Mouse (Mus musculus): ENCODE data around the gene Robo4. TPM values are rescaled to one million over a fixed set of nuclear protein-coding genes. Genes with fewer than 3 reads are reported as not detected.

The Robo4 gene
- 5.7 and 6.5 TPM in 2 replicates for polyA plus RNA-seq (2015; fragmentation: Nextera tagmentation; extraction: Ambion mirVana)

- no peak within 1 kb of the TSS for H3K4me3 ChIP-seq
- no peaks in the 10 kb centered on the region for H3K36me3 ChIP-seq
- WGBS = 21% methylated on average over 7 of the region's 7 CpGs
- no peaks in the 10 kb centered on the region for H3K4me1 ChIP-seq (replicated peaks)
- ATAC-seq (ENCODE audit: low FRiP score) = no peak
- peak within 1 kb of the TSS; percentile 30; the same call in 1 of the 2 replicates for H3K27ac ChIP-seq
- H3K9ac ChIP-seq = 0 out of 2 replicates have a peak within 1 kb of the TSS, but pooled peaks have one; percentile 10
- H3K27me3 ChIP-seq = no peaks in the 10 kb centered on the region
- no peaks in the 10 kb centered on the region for H3K9me3 ChIP-seq
- H3K4me2 ChIP-seq = no peak within 1 kb of the TSS
These were observed at the start of gene Robo4 for GRCm38 (mm10) chr9:37401802-37402201. TSS of gene Robo4 (plus strand) at chr9:37401897.

GRCm38 (mm10) chr9:37354485-37354884, 47.2 kb upstream of the Robo4 start:
- Histone ChIP-seq H3K4me2 (no peak overlapping the region), H3K9ac (no peak overlapping the region), H3K27me3 (no peaks in the 10 kb centered on the region), H3K36me3 (no peaks in the 10 kb centered on the region), H3K9me3 (no peaks in the 10 kb centered on the region), H3K4me3 (no peak overlapping the region), H3K27ac (no peak overlapping the region), H3K4me1 (replicated peaks) (peaks cover 11% of the 10 kb centered on the region)
- ATAC-seq (ENCODE audit: low FRiP score) = no peak
- WGBS = 67% methylated on average over 1 of the region's 1 CpGs

- ATAC-seq (ENCODE audit: low FRiP score) = peak; percentile 74
- H3K9me3 ChIP-seq = no peaks in the 10 kb centered on the region
- peaks cover 21% of the 10 kb centered on the region for H3K4me1 ChIP-seq (replicated peaks)
- WGBS = 44% methylated on average over 7 of the region's 7 CpGs
- no peaks in the 10 kb centered on the region for H3K36me3 ChIP-seq
- H3K27ac ChIP-seq = peak overlapping the region; percentile 79
- no peak overlapping the region for H3K4me3 ChIP-seq
- H3K27me3 ChIP-seq = no peaks in the 10 kb centered on the region
- H3K4me2 ChIP-seq = no peak overlapping the region
- no peak overlapping the region for H3K9ac ChIP-seq
These were observed 42.9 kb upstream of the Robo4 start for GRCm38 (mm10) chr9:37358713-37359330.

- Histone ChIP-seq H3K4me2 (no peak overlapping the region), H3K27ac (peak overlapping the region; percentile 79), H3K9me3 (no peaks in the 10 kb centered on the region), H3K27me3 (no peaks in the 10 kb centered on the region), H3K36me3 (no peaks in the 10 kb centered on the region), H3K9ac (no peak overlapping the region), H3K4me1 (replicated peaks) (peaks cover 21% of the 10 kb centered on the region), H3K4me3 (no peak overlapping the region)
- WGBS = 21% methylated on average over 6 of the region's 6 CpGs
- ATAC-seq (ENCODE audit: low FRiP score) = peak; percentile 76
These were observed 42.1 kb upstream of the Robo4 start for GRCm38 (mm10) chr9:37359331-37360220.

- Histone ChIP-seq H3K9ac (no peak overlapping the region), H3K27ac (no peak overlapping the region), H3K4me1 (replicated peaks) (peaks cover 21% of the 10 kb centered on the region), H3K4me3 (no peak overlapping the region), H3K4me2 (no peak overlapping the region), H3K9me3 (no peaks in the 10 kb centered on the region), H3K36me3 (no peaks in the 10 kb centered on the region), H3K27me3 (no peaks in the 10 kb centered on the region)
- ATAC-seq (ENCODE audit: low FRiP score) = no peak
These were observed 39.6 kb upstream of the Robo4 start for GRCm38 (mm10) chr9:37362084-37362483.

GRCm38 (mm10) chr9:37362881-37363280, 38.8 kb upstream of the Robo4 start:
- no peak overlapping the region for H3K27ac ChIP-seq
- H3K4me1 ChIP-seq (replicated peaks) = peaks cover 21% of the 10 kb centered on the region
- WGBS = 67% methylated on average over 1 of the region's 1 CpGs
- no peak overlapping the region for H3K9ac ChIP-seq
- H3K9me3 ChIP-seq = no peaks in the 10 kb centered on the region
- no peak overlapping the region for H3K4me2 ChIP-seq
- H3K36me3 ChIP-seq = no peaks in the 10 kb centered on the region
- no peaks in the 10 kb centered on the region for H3K27me3 ChIP-seq
- no peak for ATAC-seq (ENCODE audit: low FRiP score)
- no peak overlapping the region for H3K4me3 ChIP-seq

GRCm38 (mm10) chr9:37363551-37363950, 38.1 kb upstream of the Robo4 start:
- ATAC-seq (ENCODE audit: low FRiP score) = no peak
- peaks cover 20% of the 10 kb centered on the region for H3K4me1 ChIP-seq (replicated peaks)
- H3K9ac ChIP-seq = no peak overlapping the region
- no peaks in the 10 kb centered on the region for H3K27me3 ChIP-seq
- no peak overlapping the region for H3K4me3 ChIP-seq
- H3K27ac ChIP-seq = no peak overlapping the region
- no peak overlapping the region for H3K4me2 ChIP-seq
- no peaks in the 10 kb centered on the region for H3K9me3 ChIP-seq
- no peaks in the 10 kb centered on the region for H3K36me3 ChIP-seq
- WGBS = 64% methylated on average over 3 of the region's 3 CpGs

GRCm38 (mm10) chr9:37364392-37364791, 37.3 kb upstream of the Robo4 start:
- H3K9ac ChIP-seq = no peak overlapping the region
- no peak overlapping the region for H3K4me3 ChIP-seq
- H3K27ac ChIP-seq = no peak overlapping the region
- no peaks in the 10 kb centered on the region for H3K27me3 ChIP-seq
- H3K9me3 ChIP-seq = no peaks in the 10 kb centered on the region
- H3K36me3 ChIP-seq = no peaks in the 10 kb centered on the region
- ATAC-seq (ENCODE audit: low FRiP score) = no peak
- H3K4me2 ChIP-seq = no peak overlapping the region
- H3K4me1 ChIP-seq (replicated peaks) = peaks cover 12% of the 10 kb centered on the region
- WGBS = 67% methylated on average over 3 of the region's 3 CpGs

GRCm38 (mm10) chr9:37365706-37366105, 36.0 kb upstream of the Robo4 start:
- H3K27me3 ChIP-seq = no peaks in the 10 kb centered on the region
- WGBS = 76% methylated on average over 5 of the region's 5 CpGs
- H3K9me3 ChIP-seq = no peaks in the 10 kb centered on the region
- H3K36me3 ChIP-seq = no peaks in the 10 kb centered on the region
- no peak overlapping the region for H3K4me2 ChIP-seq
- 0 out of 2 replicates have a peak, but pooled peaks cover 2% of the 10 kb centered on the region for H3K4me1 ChIP-seq (replicated peaks)
- H3K9ac ChIP-seq = no peak overlapping the region
- no peak overlapping the region for H3K4me3 ChIP-seq
- H3K27ac ChIP-seq = no peak overlapping the region
- no peak for ATAC-seq (ENCODE audit: low FRiP score)

GRCm38 (mm10) chr9:37367301-37368080, 34.2 kb upstream of the Robo4 start, which contains the start of gene Hepacam:
TSS of gene Hepacam (plus strand) at chr9:37367351.
- no peaks in the 10 kb centered on the region for H3K4me1 ChIP-seq (replicated peaks)
- H3K4me2 ChIP-seq = no peak within 1 kb of the TSS
- 0 out of 2 replicates have a peak within 1 kb of the TSS, but pooled peaks have one; percentile 8 for H3K4me3 ChIP-seq
- no peak within 1 kb of the TSS for H3K9ac ChIP-seq
- peak; percentile 69; the same call in 1 of the 2 replicates for ATAC-seq (ENCODE audit: low FRiP score)
- H3K27ac ChIP-seq = peak within 1 kb of the TSS; percentile 77
- no peaks in the 10 kb centered on the region for H3K9me3 ChIP-seq
- H3K27me3 ChIP-seq = no peaks in the 10 kb centered on the region
- H3K36me3 ChIP-seq = no peaks in the 10 kb centered on the region
- WGBS = 83% methylated on average over 17 of the region's 17 CpGs

- 90% methylated on average over 11 of the region's 11 CpGs for WGBS
- Histone ChIP-seq H3K36me3 (no peaks in the 10 kb centered on the region), H3K27ac (peak overlapping the region; percentile 77), H3K4me3 (0 out of 2 replicates have a peak overlapping the region, but pooled peaks have one; percentile 8), H3K9me3 (no peaks in the 10 kb centered on the region), H3K4me1 (replicated peaks) (no peaks in the 10 kb centered on the region), H3K9ac (no peak overlapping the region), H3K4me2 (peak overlapping the region; percentile 1; the same call in 1 of the 2 replicates), H3K27me3 (no peaks in the 10 kb centered on the region)
- no peak for ATAC-seq (ENCODE audit: low FRiP score)
These were observed 33.4 kb upstream of the Robo4 start for GRCm38 (mm10) chr9:37368081-37368830.
